Mouse (Mus musculus): ENCODE results near the gene Hrc. TPM values are rescaled to one million over a fixed set of nuclear protein-coding genes. Genes with fewer than 3 reads are reported as not detected.

Hrc gene
- polyA plus RNA-seq, 1 experiment, result not detected

DNA sequence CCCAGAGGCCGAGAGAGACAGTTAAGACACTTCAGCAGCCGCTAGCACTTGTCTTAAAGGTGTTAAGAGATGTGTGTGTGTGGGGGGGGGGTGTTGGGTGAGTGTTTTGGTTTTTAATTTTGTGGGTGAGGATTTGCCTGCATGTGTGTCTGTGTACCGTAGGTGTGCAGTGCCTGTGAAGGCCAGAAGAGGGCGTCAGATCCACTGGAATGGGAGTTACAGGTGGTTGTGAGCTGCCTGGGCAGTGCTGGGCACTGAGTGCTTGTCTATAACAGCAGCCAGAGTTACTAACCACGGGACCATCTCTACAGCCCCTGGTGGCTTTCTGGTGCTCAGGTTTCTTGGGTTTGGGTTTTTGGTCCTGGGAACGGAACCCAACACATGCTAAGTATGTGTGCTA lies 3.6 kb upstream of the Hrc start:
- TF ChIP-seq POLR2A (IDR thresholded peaks at IDR 0.05; ENCODE audit: low read depth, low read length) (no peak), CTCF (IDR thresholded peaks at IDR 0.05; ENCODE audit: borderline replicate concordance, insufficient read depth, low read length) (no peak)
- no peak overlapping the region for H3K27ac ChIP-seq (ENCODE audit: insufficient read depth, low read length)
- no peak overlapping the region for H3K4me3 ChIP-seq (ENCODE audit: insufficient read depth, low read length)
- H3K4me1 ChIP-seq (ENCODE audit: control insufficient read depth, insufficient read depth, low read length), result no peaks in the 10 kb centered on the region

GRCm38 (mm10) chr7:45332685-45333425 lies 2.2 kb upstream of the Hrc start:
- no peak overlapping the region for H3K27ac ChIP-seq (ENCODE audit: insufficient read depth, low read length)
- H3K4me3 ChIP-seq (ENCODE audit: insufficient read depth, low read length), result peak overlapping the region; percentile 76
- TF ChIP-seq CTCF (IDR thresholded peaks at IDR 0.05; ENCODE audit: borderline replicate concordance, insufficient read depth, low read length) (no peak), POLR2A (IDR thresholded peaks at IDR 0.05; ENCODE audit: low read depth, low read length) (no peak; the same call in 1 of the 2 replicates)
- H3K4me1 ChIP-seq (ENCODE audit: control insufficient read depth, insufficient read depth, low read length), result no peaks in the 10 kb centered on the region

- H3K4me3 ChIP-seq (ENCODE audit: insufficient read depth, low read length), result peak within 1 kb of the TSS; percentile 76
- no peak within 1 kb of the TSS for H3K27ac ChIP-seq (ENCODE audit: insufficient read depth, low read length)
- TF ChIP-seq POLR2A (IDR thresholded peaks at IDR 0.05; ENCODE audit: low read depth, low read length) (peak; percentile 84), CTCF (IDR thresholded peaks at IDR 0.05; ENCODE audit: borderline replicate concordance, insufficient read depth, low read length) (no peak)
- no peaks in the 10 kb centered on the region for H3K4me1 ChIP-seq (ENCODE audit: control insufficient read depth, insufficient read depth, low read length)
Measured at GRCm38 (mm10) chr7:45333431-45333982, 1.6 kb upstream of the Hrc start, which contains the start of gene Trpm4. Gene Trpm4, minus strand, starts transcription at chr7:45333780.

GRCm38 (mm10) chr7:45334605-45335004 lies 485 bp upstream of the Hrc start:
- H3K27ac ChIP-seq (ENCODE audit: insufficient read depth, low read length), result no peak overlapping the region
- H3K4me3 ChIP-seq (ENCODE audit: insufficient read depth, low read length), result no peak overlapping the region
- TF ChIP-seq CTCF (IDR thresholded peaks at IDR 0.05; ENCODE audit: borderline replicate concordance, insufficient read depth, low read length) (no peak), POLR2A (IDR thresholded peaks at IDR 0.05; ENCODE audit: low read depth, low read length) (no peak)
- no peaks in the 10 kb centered on the region for H3K4me1 ChIP-seq (ENCODE audit: control insufficient read depth, insufficient read depth, low read length)

- Histone ChIP-seq H3K4me1 (ENCODE audit: control insufficient read depth, insufficient read depth, low read length) (no peaks in the 10 kb centered on the region), H3K4me3 (ENCODE audit: insufficient read depth, low read length) (no peak overlapping the region)
- TF ChIP-seq CTCF (IDR thresholded peaks at IDR 0.05; ENCODE audit: borderline replicate concordance, insufficient read depth, low read length) (no peak), POLR2A (IDR thresholded peaks at IDR 0.05; ENCODE audit: low read depth, low read length) (no peak)
Measured at GRCm38 (mm10) chr7:45336319-45336718, 1.2 kb downstream of the Hrc start.

GRCm38 (mm10) chr7:45337469-45337868 lies 2.4 kb downstream of the Hrc start:
- no peak for TF ChIP-seq CTCF (IDR thresholded peaks at IDR 0.05; ENCODE audit: borderline replicate concordance, insufficient read depth, low read length)
- no peak for TF ChIP-seq POLR2A (IDR thresholded peaks at IDR 0.05; ENCODE audit: low read depth, low read length)
- Histone ChIP-seq H3K27ac (ENCODE audit: insufficient read depth, low read length) (no peak overlapping the region), H3K4me3 (ENCODE audit: insufficient read depth, low read length) (no peak overlapping the region), H3K4me1 (ENCODE audit: control insufficient read depth, insufficient read depth, low read length) (no peaks in the 10 kb centered on the region)

More at GRCm38 (mm10) chr7:45336319-45336718, 1.2 kb downstream of the Hrc start:
- H3K27ac ChIP-seq (ENCODE audit: insufficient read depth, low read length), result no peak overlapping the region

DNA sequence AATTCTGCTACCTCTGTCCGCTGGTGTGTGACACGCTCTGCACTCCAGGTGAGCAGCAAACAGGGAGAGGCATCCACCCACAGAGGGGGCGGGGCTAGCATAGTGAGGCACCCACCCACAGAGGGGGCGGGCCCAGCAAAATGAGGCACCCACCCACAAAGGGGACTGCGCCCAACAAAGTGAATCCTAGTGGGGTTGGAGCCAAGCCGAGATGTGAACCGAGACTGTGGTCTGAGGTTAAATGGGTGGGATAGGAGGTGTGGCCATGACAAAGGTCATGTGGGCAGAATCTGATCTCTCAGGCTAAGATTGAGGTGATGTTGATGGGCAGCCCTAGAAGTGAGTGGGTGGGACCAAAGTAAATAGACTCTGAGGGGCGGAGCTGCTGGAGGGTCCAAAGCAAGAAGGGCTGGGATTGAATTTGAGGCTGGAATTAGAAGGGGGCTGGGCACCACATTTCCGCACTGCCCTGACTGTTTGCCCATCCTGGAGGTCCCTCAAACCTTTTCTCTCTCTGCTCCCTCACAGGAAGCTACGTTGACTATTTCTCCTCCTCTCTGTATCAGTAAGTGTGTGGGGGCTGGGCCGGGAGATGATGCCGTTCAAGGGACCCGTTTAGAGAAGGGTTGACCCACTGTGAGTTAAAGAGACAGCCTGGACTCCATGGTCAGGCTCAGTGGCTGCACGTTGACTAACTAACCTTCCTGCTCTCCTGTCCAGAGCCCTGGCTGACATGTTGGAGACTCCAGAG lies 3.2 kb downstream of the Hrc start:
- Histone ChIP-seq H3K27ac (ENCODE audit: insufficient read depth, low read length) (no peak overlapping the region), H3K4me1 (ENCODE audit: control insufficient read depth, insufficient read depth, low read length) (no peaks in the 10 kb centered on the region), H3K4me3 (ENCODE audit: insufficient read depth, low read length) (no peak overlapping the region)
- TF ChIP-seq POLR2A (IDR thresholded peaks at IDR 0.05; ENCODE audit: low read depth, low read length), result no peak
- TF ChIP-seq CTCF (IDR thresholded peaks at IDR 0.05; ENCODE audit: borderline replicate concordance, insufficient read depth, low read length), result no peak

DNA sequence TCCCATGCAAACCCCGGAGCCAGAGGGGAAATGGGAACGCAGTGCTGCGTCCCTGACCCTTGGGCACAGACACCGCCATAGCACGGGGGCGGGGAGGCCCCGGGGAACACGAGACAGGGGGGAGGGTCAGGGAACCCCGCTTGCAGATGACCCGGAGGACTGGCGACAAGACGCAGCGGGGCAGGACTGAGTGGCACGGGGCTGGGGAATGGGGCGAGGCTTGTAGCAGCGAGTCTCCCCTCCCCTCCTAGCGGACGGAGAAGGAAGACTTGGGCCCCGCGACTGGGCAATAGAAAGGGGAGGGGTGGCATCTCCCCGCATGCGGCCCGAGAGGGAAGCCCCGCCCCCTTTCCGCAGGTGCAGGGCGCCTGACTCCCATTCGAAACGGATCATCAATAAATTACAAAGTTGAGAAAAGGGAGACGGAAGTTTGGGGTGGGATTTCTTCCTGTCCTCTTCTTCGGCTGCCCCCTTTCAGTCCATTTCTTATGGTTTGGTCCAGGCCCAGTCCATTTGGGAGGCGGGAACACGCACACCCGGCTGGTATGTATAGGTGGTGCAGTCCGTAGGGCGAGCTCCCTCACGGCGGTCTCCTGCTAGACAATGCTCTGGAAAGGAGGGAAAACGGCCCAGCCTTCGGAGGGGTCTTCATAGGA lies 4.4 kb downstream of the Hrc start:
- no peaks in the 10 kb centered on the region for H3K4me1 ChIP-seq (ENCODE audit: control insufficient read depth, insufficient read depth, low read length)
- no peak overlapping the region for H3K27ac ChIP-seq (ENCODE audit: insufficient read depth, low read length)
- no peak for TF ChIP-seq CTCF (IDR thresholded peaks at IDR 0.05; ENCODE audit: borderline replicate concordance, insufficient read depth, low read length)
- peak; percentile 85 for TF ChIP-seq POLR2A (IDR thresholded peaks at IDR 0.05; ENCODE audit: low read depth, low read length)
- H3K4me3 ChIP-seq (ENCODE audit: insufficient read depth, low read length), result peak overlapping the region; percentile 46

DNA sequence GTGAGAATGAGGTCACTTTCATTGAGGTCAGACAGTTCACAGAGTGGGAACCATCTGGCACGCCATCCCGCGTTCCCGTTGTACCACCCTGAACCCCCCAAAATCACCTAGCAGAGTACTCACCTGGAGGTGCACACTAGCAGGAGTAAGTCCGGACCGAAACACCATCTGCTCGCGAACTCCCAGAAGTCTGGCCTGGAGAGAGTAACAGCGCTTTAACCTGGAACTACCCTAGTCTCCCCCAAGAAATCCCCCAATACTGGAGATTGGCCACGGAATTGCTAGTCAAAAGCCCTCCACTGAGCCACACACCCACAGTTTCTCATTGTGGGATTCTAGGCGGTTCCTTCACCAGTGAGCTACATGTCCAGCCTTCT lies 5.0 kb downstream of the Hrc start:
- H3K4me3 ChIP-seq (ENCODE audit: insufficient read depth, low read length), result peak overlapping the region; percentile 46
- TF ChIP-seq CTCF (IDR thresholded peaks at IDR 0.05; ENCODE audit: borderline replicate concordance, insufficient read depth, low read length), result no peak
- TF ChIP-seq POLR2A (IDR thresholded peaks at IDR 0.05; ENCODE audit: low read depth, low read length), result no peak
- H3K4me1 ChIP-seq (ENCODE audit: control insufficient read depth, insufficient read depth, low read length), result no peaks in the 10 kb centered on the region
- no peak overlapping the region for H3K27ac ChIP-seq (ENCODE audit: insufficient read depth, low read length)

Measured in embryonic fibroblast, embryonic 13.5 days (primary cell).